Mouse (Mus musculus) liver, embryonic 14.5 days (tissue): ENCODE data around the gene Crot.

Source experiments
- CTCF ChIP-seq: IDR thresholded peaks from 2 replicates; pipeline ENCODE4 v1.5.1; 2016; ENCODE audit warnings: antibody characterized with exemption, low read depth, control low read depth
- EP300 ChIP-seq: IDR thresholded peaks from 2 replicates; pipeline ENCODE4 v1.6.1; 2016; ENCODE audit warnings: antibody characterized with exemption, low read depth

DNA sequence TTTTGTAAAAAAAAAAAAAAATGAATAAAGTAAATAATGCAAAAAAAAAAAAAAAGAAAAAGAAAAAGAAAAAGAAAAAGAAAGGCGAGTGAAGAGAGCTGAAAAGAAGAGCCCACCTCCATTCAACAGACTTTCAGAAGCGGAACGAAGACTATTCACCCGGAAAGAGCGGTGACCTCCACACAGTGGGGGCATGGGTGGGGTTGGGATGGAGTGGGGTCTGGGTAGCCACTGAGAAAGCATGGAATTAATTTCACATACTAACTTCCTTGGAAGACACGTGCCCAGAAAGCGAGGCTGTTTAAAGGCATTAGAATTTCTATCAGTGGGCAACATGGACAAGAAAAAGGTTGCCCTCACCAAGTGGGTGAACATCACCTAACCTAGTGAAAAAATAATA is 24.8 kb downstream of the Crot start:
- no peak for TF ChIP-seq CTCF
- no peak for TF ChIP-seq EP300
